Mouse (Mus musculus): ENCODE measurements around the gene Nfib. TPM values are rescaled to one million over a fixed set of nuclear protein-coding genes. Genes with fewer than 3 reads are reported as not detected.
A peak's percentile ranks its signal among the peaks of the same experiment; 100 is the strongest.

The Nfib gene
- polyA plus RNA-seq, 1 experiment from 2014 or later: 41.4 TPM

DNA sequence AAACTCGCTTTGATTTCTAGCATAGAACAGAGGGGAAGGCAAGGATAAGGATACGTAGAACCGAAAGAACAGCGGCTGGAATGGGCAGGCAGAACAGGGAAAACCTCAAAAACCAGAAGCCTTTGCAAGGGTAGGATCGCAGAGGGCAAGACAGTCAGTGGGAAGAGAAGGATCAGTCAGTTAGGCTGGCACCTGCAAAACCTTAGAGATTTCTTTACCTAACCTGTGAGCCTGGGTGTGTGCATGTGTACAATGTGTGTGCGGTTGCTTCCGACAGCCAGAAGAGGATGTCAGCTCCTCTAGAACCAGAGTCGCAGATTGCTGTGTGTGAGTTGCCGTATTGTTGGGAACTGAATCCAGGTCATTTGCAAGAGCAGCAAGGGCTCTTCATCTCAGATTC, 67.3 kb downstream of the Nfib start:
- no peaks in the 10 kb centered on the region for H3K4me1 ChIP-seq (replicated peaks)
- H3K4me2 ChIP-seq (replicated peaks): no peak overlapping the region
- 92% methylated on average over 9 of the region's 9 CpGs for WGBS
- H3K9me3 ChIP-seq: no peaks in the 10 kb centered on the region
- no peak overlapping the region for H3K27ac ChIP-seq
- no peak overlapping the region for H3K4me3 ChIP-seq (replicated peaks)
- H3K27me3 ChIP-seq (replicated peaks): no peaks in the 10 kb centered on the region
- no peaks in the 10 kb centered on the region for H3K36me3 ChIP-seq
- no peak for ATAC-seq
- H3K9ac ChIP-seq: no peak overlapping the region

DNA sequence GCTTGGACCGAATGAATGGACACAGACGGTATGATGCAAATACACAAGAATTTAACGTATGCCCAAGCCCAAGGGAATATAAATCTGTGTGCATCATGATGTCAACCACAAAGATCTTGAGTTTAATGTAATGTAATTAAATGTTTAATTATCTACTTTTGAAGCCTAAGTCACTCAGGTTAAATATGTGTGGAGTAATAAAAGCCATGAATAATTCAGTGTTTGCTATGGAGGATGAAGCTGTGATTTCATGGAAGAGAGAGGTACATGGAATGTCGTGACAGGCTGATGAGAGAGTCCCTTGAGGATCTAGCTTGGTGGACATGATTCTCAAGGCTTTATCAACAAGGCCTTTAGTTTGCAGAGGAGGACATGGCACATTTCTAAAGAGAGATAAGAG, 67.9 kb downstream of the Nfib start:
- Histone ChIP-seq H3K36me3 (no peaks in the 10 kb centered on the region), H3K27ac (no peak overlapping the region), H3K4me2 (replicated peaks) (no peak overlapping the region), H3K27me3 (replicated peaks) (no peaks in the 10 kb centered on the region), H3K4me3 (replicated peaks) (no peak overlapping the region), H3K4me1 (replicated peaks) (no peaks in the 10 kb centered on the region), H3K9ac (no peak overlapping the region), H3K9me3 (no peaks in the 10 kb centered on the region)
- 80% methylated on average over 4 of the region's 4 CpGs for WGBS
- no peak for ATAC-seq

DNA sequence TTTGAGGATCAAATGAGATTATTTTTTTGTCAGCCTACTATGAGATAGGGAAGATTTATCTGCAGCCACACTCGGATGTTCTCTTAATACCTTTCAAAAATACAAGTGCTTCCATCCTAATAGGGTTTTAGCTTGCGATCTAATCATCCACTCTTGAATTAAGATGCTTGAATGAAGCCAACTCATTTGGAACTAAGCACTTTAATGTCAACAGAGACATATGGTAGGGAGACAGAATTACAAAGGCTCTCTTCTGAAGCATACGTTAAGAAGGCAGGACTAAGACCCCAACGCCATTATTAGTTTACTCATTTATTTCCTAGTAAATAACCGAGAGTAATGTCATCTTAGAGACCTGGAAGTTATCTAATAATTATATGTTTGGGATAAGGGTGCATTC, 68.9 kb downstream of the Nfib start:
- H3K36me3 ChIP-seq: no peaks in the 10 kb centered on the region
- no peak overlapping the region for H3K9ac ChIP-seq
- no peak overlapping the region for H3K4me2 ChIP-seq (replicated peaks)
- no peaks in the 10 kb centered on the region for H3K9me3 ChIP-seq
- no peak overlapping the region for H3K4me3 ChIP-seq (replicated peaks)
- H3K27ac ChIP-seq: no peak overlapping the region
- 73% methylated on average over 5 of the region's 5 CpGs for WGBS
- H3K27me3 ChIP-seq (replicated peaks): no peaks in the 10 kb centered on the region
- H3K4me1 ChIP-seq (replicated peaks): no peaks in the 10 kb centered on the region
- no peak for ATAC-seq

GRCm38 (mm10) chr4:82635881-82636280, 69.7 kb downstream of the Nfib start:
- Histone ChIP-seq H3K36me3 (no peaks in the 10 kb centered on the region), H3K4me1 (replicated peaks) (no peaks in the 10 kb centered on the region), H3K9ac (no peak overlapping the region), H3K4me2 (replicated peaks) (no peak overlapping the region), H3K27me3 (replicated peaks) (no peaks in the 10 kb centered on the region), H3K4me3 (replicated peaks) (no peak overlapping the region), H3K27ac (no peak overlapping the region), H3K9me3 (no peaks in the 10 kb centered on the region)
- WGBS: 48% methylated on average over 5 of the region's 5 CpGs
- no peak for ATAC-seq

GRCm38 (mm10) chr4:82635118-82635517, 70.4 kb downstream of the Nfib start:
- H3K27ac ChIP-seq: no peak overlapping the region
- WGBS: 89% methylated on average over 11 of the region's 11 CpGs
- H3K36me3 ChIP-seq: no peaks in the 10 kb centered on the region
- no peaks in the 10 kb centered on the region for H3K4me1 ChIP-seq (replicated peaks)
- ATAC-seq: no peak
- H3K27me3 ChIP-seq (replicated peaks): no peaks in the 10 kb centered on the region
- H3K9ac ChIP-seq: no peak overlapping the region
- H3K9me3 ChIP-seq: no peaks in the 10 kb centered on the region
- H3K4me3 ChIP-seq (replicated peaks): no peak overlapping the region
- H3K4me2 ChIP-seq (replicated peaks): no peak overlapping the region

DNA sequence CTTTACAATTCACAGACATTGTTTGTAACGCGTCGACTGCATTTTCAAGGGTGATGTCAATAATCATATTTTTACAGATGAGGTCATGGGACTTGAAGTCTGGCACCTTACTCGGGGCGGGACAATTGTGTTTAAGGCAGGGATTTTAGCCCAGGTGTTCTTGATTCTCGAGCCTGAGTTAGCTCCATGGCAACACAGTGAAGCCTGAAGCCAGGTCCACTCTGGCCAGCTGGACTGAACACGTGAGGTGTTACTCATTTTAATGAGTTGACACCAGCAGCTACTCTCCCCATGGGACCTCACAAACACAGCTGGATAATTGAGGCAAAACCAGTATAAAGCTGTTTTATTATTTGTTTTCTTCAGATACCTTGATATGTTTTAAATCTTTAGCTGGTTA, 71.2 kb downstream of the Nfib start:
- H3K36me3 ChIP-seq: no peaks in the 10 kb centered on the region
- no peaks in the 10 kb centered on the region for H3K27me3 ChIP-seq (replicated peaks)
- ATAC-seq: no peak
- H3K4me2 ChIP-seq (replicated peaks): no peak overlapping the region
- WGBS: 74% methylated on average over 7 of the region's 7 CpGs
- H3K4me1 ChIP-seq (replicated peaks): no peaks in the 10 kb centered on the region
- H3K4me3 ChIP-seq (replicated peaks): no peak overlapping the region
- H3K27ac ChIP-seq: no peak overlapping the region
- no peaks in the 10 kb centered on the region for H3K9me3 ChIP-seq
- no peak overlapping the region for H3K9ac ChIP-seq

DNA sequence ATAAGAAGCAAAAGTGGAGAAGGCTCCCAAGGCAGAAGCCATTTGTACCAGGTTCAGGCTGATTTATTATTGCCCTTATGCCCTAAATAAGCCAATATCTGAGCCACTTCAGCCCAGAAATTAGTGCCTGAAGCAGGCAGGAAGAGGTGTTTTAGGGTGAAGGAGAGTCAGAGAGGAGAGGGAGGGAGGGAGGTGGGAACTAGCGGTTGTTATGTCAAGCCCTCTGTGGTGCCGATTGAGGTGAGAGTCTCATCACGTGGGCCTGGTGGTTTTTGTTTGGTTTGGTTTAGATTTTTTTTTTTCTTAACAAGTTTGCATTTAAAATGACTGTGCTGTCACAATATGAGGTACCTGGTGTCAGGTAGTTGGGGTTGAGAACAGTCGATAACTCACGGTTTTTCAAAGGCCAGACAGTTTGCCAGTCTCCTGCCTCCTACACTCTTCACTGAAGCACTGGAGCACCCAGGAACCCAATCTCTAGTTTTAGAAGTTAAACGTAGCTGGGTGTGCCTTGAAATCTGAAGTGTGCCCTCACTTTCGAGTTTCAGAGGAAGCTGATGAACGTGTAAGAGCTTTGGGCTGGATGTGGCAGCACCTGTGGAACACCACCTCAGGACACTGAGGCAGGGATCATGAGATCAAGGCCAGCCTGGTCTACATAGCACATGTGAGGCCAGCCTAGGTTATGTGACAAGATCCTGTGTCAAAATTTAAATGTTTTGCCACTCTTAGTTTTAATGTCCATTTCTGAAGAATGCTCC, 81.1 kb downstream of the Nfib start:
- H3K4me1 ChIP-seq (replicated peaks): peaks cover 12% of the 10 kb centered on the region
- H3K9me3 ChIP-seq: no peaks in the 10 kb centered on the region
- H3K4me3 ChIP-seq (replicated peaks): no peak overlapping the region
- H3K27ac ChIP-seq: no peak overlapping the region
- no peaks in the 10 kb centered on the region for H3K27me3 ChIP-seq (replicated peaks)
- 72% methylated on average over 8 of the region's 8 CpGs for WGBS
- no peaks in the 10 kb centered on the region for H3K36me3 ChIP-seq
- H3K9ac ChIP-seq: no peak overlapping the region
- no peak overlapping the region for H3K4me2 ChIP-seq (replicated peaks)
- no peak for ATAC-seq

- Histone ChIP-seq H3K9ac (no peak overlapping the region), H3K4me3 (replicated peaks) (no peak overlapping the region), H3K27ac (no peak overlapping the region), H3K27me3 (replicated peaks) (no peaks in the 10 kb centered on the region), H3K9me3 (no peaks in the 10 kb centered on the region), H3K36me3 (no peaks in the 10 kb centered on the region), H3K4me1 (replicated peaks) (peaks cover 12% of the 10 kb centered on the region), H3K4me2 (replicated peaks) (no peak overlapping the region)
- 63% methylated on average over 4 of the region's 4 CpGs for WGBS
- no peak for ATAC-seq
Observed at GRCm38 (mm10) chr4:82623835-82624234, 81.7 kb downstream of the Nfib start.

GRCm38 (mm10) chr4:82623081-82623538, 82.4 kb downstream of the Nfib start:
- no peak overlapping the region for H3K4me3 ChIP-seq (replicated peaks)
- no peaks in the 10 kb centered on the region for H3K27me3 ChIP-seq (replicated peaks)
- peaks cover 12% of the 10 kb centered on the region for H3K4me1 ChIP-seq (replicated peaks)
- H3K9ac ChIP-seq: no peak overlapping the region
- 0 out of 2 replicates have a peak overlapping the region, but pooled peaks have one; percentile 51 for H3K27ac ChIP-seq
- H3K4me2 ChIP-seq (replicated peaks): no peak overlapping the region
- WGBS: 76% methylated on average over 12 of the region's 12 CpGs
- H3K9me3 ChIP-seq: no peaks in the 10 kb centered on the region
- no peaks in the 10 kb centered on the region for H3K36me3 ChIP-seq
- no peak for ATAC-seq

DNA sequence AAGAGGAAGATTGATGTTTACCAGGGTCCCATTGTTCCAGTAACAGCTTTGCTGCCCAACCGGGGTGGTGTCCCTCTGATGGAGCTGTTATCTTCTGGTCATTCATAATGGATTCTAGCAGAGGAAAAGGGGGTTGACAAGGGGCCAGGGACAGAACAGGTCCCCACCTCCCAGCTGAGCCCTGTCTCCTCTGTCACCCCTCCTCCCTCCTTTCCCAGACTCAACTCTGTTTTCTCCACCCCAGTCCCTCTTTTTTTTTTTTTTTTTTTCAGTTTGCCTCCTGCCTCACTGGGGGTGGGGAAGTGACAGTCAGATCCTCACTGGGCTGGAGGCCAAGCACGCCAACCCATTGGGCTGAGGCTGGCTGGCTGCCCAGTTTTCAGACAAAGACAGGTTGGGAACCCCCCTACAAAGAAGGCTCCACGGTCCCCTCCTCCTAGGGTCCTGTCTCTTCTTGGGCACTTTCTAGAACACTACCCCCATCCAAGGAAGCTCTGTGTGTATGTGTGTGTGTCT, 83.2 kb downstream of the Nfib start:
- H3K9ac ChIP-seq: no peak overlapping the region
- ATAC-seq: peak; percentile 68

GRCm38 (mm10) chr4:82619539-82619941, 86.0 kb downstream of the Nfib start:
- Histone ChIP-seq H3K27ac (no peak overlapping the region), H3K4me3 (replicated peaks) (no peak overlapping the region), H3K36me3 (no peaks in the 10 kb centered on the region), H3K4me1 (replicated peaks) (peaks cover 12% of the 10 kb centered on the region), H3K9ac (no peak overlapping the region), H3K4me2 (replicated peaks) (no peak overlapping the region), H3K9me3 (no peaks in the 10 kb centered on the region), H3K27me3 (replicated peaks) (no peaks in the 10 kb centered on the region)
- peak; percentile 52 for ATAC-seq
- 52% methylated on average over 12 of the region's 12 CpGs for WGBS

More for the DNA sequence above, 83.2 kb downstream of the Nfib start:
- peak overlapping the region; percentile 51; the same call in 1 of the 2 replicates for H3K27ac ChIP-seq
- no peaks in the 10 kb centered on the region for H3K9me3 ChIP-seq
- WGBS: 9% methylated on average over 3 of the region's 3 CpGs
- H3K27me3 ChIP-seq (replicated peaks): no peaks in the 10 kb centered on the region
- no peaks in the 10 kb centered on the region for H3K36me3 ChIP-seq
- H3K4me3 ChIP-seq (replicated peaks): no peak overlapping the region
- 0 out of 2 replicates have a peak overlapping the region, but pooled peaks have one; percentile 17 for H3K4me2 ChIP-seq (replicated peaks)
- H3K4me1 ChIP-seq (replicated peaks): peaks cover 12% of the 10 kb centered on the region

GRCm38 (mm10) chr4:82619003-82619402, 86.5 kb downstream of the Nfib start:
- WGBS: 32% methylated on average over 2 of the region's 2 CpGs
- Histone ChIP-seq H3K27me3 (replicated peaks) (no peaks in the 10 kb centered on the region), H3K4me1 (replicated peaks) (peaks cover 14% of the 10 kb centered on the region), H3K9ac (no peak overlapping the region), H3K27ac (no peak overlapping the region), H3K4me2 (replicated peaks) (no peak overlapping the region), H3K9me3 (no peaks in the 10 kb centered on the region), H3K36me3 (no peaks in the 10 kb centered on the region), H3K4me3 (replicated peaks) (no peak overlapping the region)
- no peak for ATAC-seq

- Histone ChIP-seq H3K27ac (no peak overlapping the region), H3K36me3 (no peaks in the 10 kb centered on the region), H3K9ac (no peak overlapping the region), H3K9me3 (no peaks in the 10 kb centered on the region), H3K4me1 (replicated peaks) (peaks cover 8% of the 10 kb centered on the region), H3K4me2 (replicated peaks) (no peak overlapping the region), H3K4me3 (replicated peaks) (no peak overlapping the region), H3K27me3 (replicated peaks) (no peaks in the 10 kb centered on the region)
- 90% methylated on average over 10 of the region's 10 CpGs for WGBS
- ATAC-seq: no peak
Observed at GRCm38 (mm10) chr4:82617257-82617656, 88.3 kb downstream of the Nfib start.

Measured in intestine, embryonic 15.5 days (tissue).